Mouse (Mus musculus): ENCODE data around the gene Zfp964.
"Not testable (repeated sequence)": the region's sequence is repeated elsewhere in the genome, so short reads cannot be mapped to it uniquely, and the experiment has no call there.

The Zfp964 gene

GRCm38 (mm10) chr8:69654358-69654981, at the start of gene Zfp964:
TSS of gene Zfp964 (plus strand) at chr8:69654479.
- peak; percentile 88 to 91 for DNase-seq (ENCODE audit: low spot score in 2 of 2)

- DNase-seq (ENCODE audit: low spot score in 2 of 2) = no peak
Observed at GRCm38 (mm10) chr8:69614687-69615086, 39.6 kb upstream of the Zfp964 start.

- DNase-seq (ENCODE audit: low spot score in 2 of 2) = no peak
Observed at GRCm38 (mm10) chr8:69618078-69618477, 36.2 kb upstream of the Zfp964 start.

- DNase-seq (ENCODE audit: low spot score in 2 of 2) = peak; percentile 98 to 99
Observed at GRCm38 (mm10) chr8:69625095-69625789, 29.0 kb upstream of the Zfp964 start, which contains the start of gene Zfp868. TSS of gene Zfp868 (minus strand) at chr8:69625548.

- no peak for DNase-seq (ENCODE audit: low spot score in 2 of 2)
Observed at GRCm38 (mm10) chr8:69653808-69654357, 396 bp upstream of the Zfp964 start.

GRCm38 (mm10) chr8:69661294-69661693, 7.0 kb downstream of the Zfp964 start:
- no peak for DNase-seq (ENCODE audit: low spot score in 2 of 2)

- DNase-seq (ENCODE audit: low spot score in 2 of 2) = not testable (repeated sequence)
Observed at GRCm38 (mm10) chr8:69665051-69665450, 10.8 kb downstream of the Zfp964 start.

- DNase-seq (ENCODE audit: low spot score in 2 of 2) = no peak
Observed at GRCm38 (mm10) chr8:69701810-69702209, 47.5 kb downstream of the Zfp964 start.

- DNase-seq (ENCODE audit: low spot score in 2 of 2) = not testable (repeated sequence)
Observed at GRCm38 (mm10) chr8:69710624-69711023, 56.3 kb downstream of the Zfp964 start, which contains the start of gene Zfp869. TSS of gene Zfp869 (minus strand) at chr8:69710724.

GRCm38 (mm10) chr8:69713516-69713915, 59.2 kb downstream of the Zfp964 start:
- DNase-seq (ENCODE audit: low spot score in 2 of 2) = no peak

- no peak for DNase-seq (ENCODE audit: low spot score in 2 of 2)
Observed at GRCm38 (mm10) chr8:69715366-69715765, 61.1 kb downstream of the Zfp964 start.
